Mouse (Mus musculus) testis, adult 2 months (tissue): ENCODE results near the gene Inpp4b.

ENCODE experiments used
- CTCF ChIP-seq: fragments of 200-500 bp; IDR thresholded peaks from 2 replicates; pipeline ENCODE4 v1.5.1; 2012; ENCODE audit warnings: low read depth, mild to moderate bottlenecking, inconsistent platforms, low read length, moderate library complexity; ENCODE audit not compliant: control insufficient read depth, insufficient read depth, insufficient replicate concordance
- POLR2A ChIP-seq: fragments of 200-500 bp; IDR thresholded peaks from 2 replicates; pipeline ENCODE4 v1.6.1; 2012; ENCODE audit warnings: low read depth, mild to moderate bottlenecking, inconsistent platforms, low read length, moderate library complexity; ENCODE audit not compliant: control insufficient read depth

- TF ChIP-seq CTCF (no peak), POLR2A (no peak)
These were observed 484.1 kb downstream of the Inpp4b start for GRCm38 (mm10) chr8:81826406-81826805.
